Mouse (Mus musculus) adrenal gland, postnatal 0 days (tissue): ENCODE results near the gene Mum1l1. TPM values are rescaled to one million over a fixed set of nuclear protein-coding genes. Genes with fewer than 3 reads are reported as not detected.

Experiments
- polyA plus RNA-seq: library from polyadenylated mRNA; unstranded; fragments of >200 nt; fragmentation: Nextera tagmentation; extraction: Ambion mirVana; gene quantifications from 2 replicates; pipeline ENCODE4 v1.2.1, GENCODE M21; 2015

Gene Mum1l1
- polyA plus RNA-seq, result 10.1 and 11.8 TPM in 2 replicates

GRCm38 (mm10) chrX:139209829-139210225 lies at the start of gene Mum1l1:
Mum1l1 (plus strand) TSS chrX:139210042.

DNA sequence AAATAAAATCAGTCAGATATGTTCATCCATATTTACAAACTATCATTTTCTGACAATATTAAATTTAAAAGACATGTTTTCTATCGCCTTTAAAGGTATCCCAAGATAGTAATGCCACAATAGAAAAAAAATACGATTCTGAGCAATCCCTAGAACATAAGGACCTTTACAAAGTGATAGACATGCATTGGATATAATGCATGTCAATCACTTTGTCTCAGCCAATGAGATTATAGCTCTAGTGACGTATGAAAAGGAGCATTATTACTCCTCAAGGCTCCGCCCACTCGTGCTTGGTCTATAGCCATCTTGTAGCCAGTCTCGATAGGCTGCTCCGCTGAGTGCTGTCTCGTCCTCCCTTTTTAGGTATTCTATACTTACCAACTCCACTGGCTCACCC lies 30.9 kb upstream of the Mum1l1 start, which contains the start of gene 4933428M09Rik:
TSS of gene 4933428M09Rik (plus strand) at position 301 of the 400 bp plus-strand sequence.

Other genes starting within 250 kb of the Mum1l1 start
- 2.2 and 2.8 TPM in 2 replicates for gene Serpina7, start 124.8 kb upstream of the Mum1l1 start, polyA plus RNA-seq
- not detected in 2 replicates for gene 4930513O06Rik, start 123.8 kb upstream of the Mum1l1 start, polyA plus RNA-seq
- gene 4933428M09Rik, start 30.8 kb upstream of the Mum1l1 start, polyA plus RNA-seq, result 0.13 TPM in 1 of 2 replicates, not detected in the other
- gene Trap1a, start 123.6 kb downstream of the Mum1l1 start, polyA plus RNA-seq, result 0.11 TPM in 1 of 2 replicates, not detected in the other